Mouse (Mus musculus) C2C12 (cell line): ENCODE results near the gene Fam19a4.

Experiments
- CTCF ChIP-seq: IDR thresholded peaks from one replicate; pipeline ENCODE4 v1.5.1; 2011; ENCODE audit not compliant: control insufficient read depth, insufficient read depth, insufficient read length
- MAX ChIP-seq: IDR thresholded peaks from one replicate; pipeline ENCODE4 v1.6.1; 2011; ENCODE audit warnings: mild to moderate bottlenecking, control low read depth
- MYOD1 ChIP-seq: IDR thresholded peaks from one replicate; pipeline ENCODE4 v1.6.1; 2011; ENCODE audit warnings: low read depth; ENCODE audit not compliant: control insufficient read depth, insufficient read length
- MYOG ChIP-seq: IDR thresholded peaks from one replicate; pipeline ENCODE4 v1.6.1; 2011; ENCODE audit not compliant: control insufficient read depth, insufficient read length; ENCODE audit errors: extremely low read depth

DNA sequence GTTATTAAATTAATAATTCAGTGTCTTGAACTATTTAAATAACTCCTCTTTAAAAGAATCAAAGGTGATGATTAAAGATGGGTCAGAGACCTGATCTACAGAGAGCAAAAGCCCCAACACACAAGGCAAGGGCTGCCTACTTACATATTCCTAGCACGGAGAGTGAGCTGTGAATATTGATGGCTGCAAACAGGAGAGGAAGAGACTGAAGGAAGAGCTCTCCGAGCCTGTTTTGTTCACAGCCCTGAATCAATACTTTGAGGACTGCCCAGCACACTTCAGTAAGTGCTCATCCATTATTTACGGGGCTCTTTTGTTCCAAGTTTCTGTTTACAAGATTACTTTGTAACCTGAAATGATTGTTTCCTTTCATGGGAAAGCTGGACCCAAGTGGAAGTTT, 233.6 kb downstream of the Fam19a4 start:
- no peak for TF ChIP-seq MYOD1
- no peak for TF ChIP-seq CTCF
- TF ChIP-seq MYOG = no peak
- TF ChIP-seq MAX = no peak
